Mouse (Mus musculus) neural tube, embryonic 13.5 days (tissue): ENCODE measurements at regions not wholly inside any gene's neighbourhood (a gene's known extent, or its start where the extent isn't known, plus 50 kb on each side); places are given as distances from the start of the nearest gene placed in this dataset.

Experiments
- ATAC-seq: fragments of 200-750 bp; cut with Nextera tagmentation; 2 replicates; pipeline ENCODE4 v1.8.0; 2017; ENCODE audit warnings: low read depth, mild to moderate bottlenecking, moderate TSS enrichment, moderate library complexity
- H3K27ac ChIP-seq: fragments of 300-500 bp; sonication (generic); replicated peaks from 2 replicates; pipeline ENCODE4 v1.5.1; 2015; ENCODE audit warnings: moderate library complexity, mild to moderate bottlenecking, inconsistent platforms
- H3K27me3 ChIP-seq: fragments of 300-500 bp; sonication (generic); 2 replicates; pipeline ENCODE4 v1.6.1; 2015; ENCODE audit warnings: mild to moderate bottlenecking, inconsistent platforms
- H3K36me3 ChIP-seq: fragments of 300-500 bp; sonication (generic); 2 replicates; pipeline ENCODE4 v1.6.1; 2015; ENCODE audit warnings: mild to moderate bottlenecking, inconsistent platforms
- H3K4me1 ChIP-seq: fragments of 300-500 bp; sonication (generic); replicated peaks from 2 replicates; pipeline ENCODE4 v1.6.1; 2015; ENCODE audit warnings: inconsistent platforms
- H3K4me2 ChIP-seq: fragments of 300-500 bp; sonication (generic); 2 replicates; pipeline ENCODE4 v1.6.1; 2015; ENCODE audit warnings: inconsistent platforms, mild to moderate bottlenecking, moderate library complexity
- H3K4me3 ChIP-seq: fragments of 300-500 bp; sonication (generic); 2 replicates; pipeline ENCODE4 v1.5.1; 2015; ENCODE audit warnings: mild to moderate bottlenecking, inconsistent platforms
- H3K9ac ChIP-seq: fragments of 300-500 bp; sonication (generic); 2 replicates; pipeline ENCODE4 v1.6.1; 2015; ENCODE audit warnings: moderate library complexity, mild to moderate bottlenecking, inconsistent platforms
- H3K9me3 ChIP-seq: fragments of 300-500 bp; sonication (generic); 2 replicates; pipeline ENCODE4 v1.6.1; 2016; ENCODE audit warnings: inconsistent platforms
- WGBS: fragments of 180-500 bp; shearing (Covaris S2); methylation state at CpG from one replicate; pipeline ENCODE4 v1.1.7; 2015; 5-methylcytosine and 5-hydroxymethylcytosine counted together

- Histone ChIP-seq H3K4me3 (no peak overlapping the region), H3K9ac (no peak overlapping the region), H3K27ac (no peak overlapping the region), H3K9me3 (no peaks in the 10 kb centered on the region), H3K4me1 (no peaks in the 10 kb centered on the region), H3K4me2 (no peak overlapping the region), H3K27me3 (no peaks in the 10 kb centered on the region), H3K36me3 (no peaks in the 10 kb centered on the region)
- no peak for ATAC-seq
- WGBS, result 77% methylated on average over 6 of the region's 6 CpGs
Measured at GRCm38 (mm10) chr9:113021866-113022645, 686.0 kb downstream of the Pdcd6ip start.

GRCm38 (mm10) chr9:113019576-113019975 is 688.5 kb downstream of the Pdcd6ip start:
- ATAC-seq, result no peak
- H3K4me1 ChIP-seq, result no peaks in the 10 kb centered on the region
- no peak overlapping the region for H3K9ac ChIP-seq
- no peaks in the 10 kb centered on the region for H3K36me3 ChIP-seq
- H3K4me2 ChIP-seq, result no peak overlapping the region
- H3K9me3 ChIP-seq, result no peaks in the 10 kb centered on the region
- H3K27ac ChIP-seq, result no peak overlapping the region
- H3K27me3 ChIP-seq, result no peaks in the 10 kb centered on the region
- 57% methylated on average over 6 of the region's 6 CpGs for WGBS
- H3K4me3 ChIP-seq, result no peak overlapping the region

- Histone ChIP-seq H3K9ac (no peak overlapping the region), H3K4me3 (no peak overlapping the region), H3K4me2 (no peak overlapping the region), H3K36me3 (no peaks in the 10 kb centered on the region), H3K4me1 (no peaks in the 10 kb centered on the region), H3K27ac (no peak overlapping the region), H3K27me3 (no peaks in the 10 kb centered on the region), H3K9me3 (no peaks in the 10 kb centered on the region)
- ATAC-seq, result no peak
- 81% methylated on average over 4 of the region's 4 CpGs for WGBS
Measured at GRCm38 (mm10) chr9:113008106-113008505, 700.0 kb downstream of the Pdcd6ip start.

GRCm38 (mm10) chr9:112996204-112996603 is 711.9 kb downstream of the Pdcd6ip start:
- H3K27ac ChIP-seq, result no peak overlapping the region
- H3K36me3 ChIP-seq, result no peaks in the 10 kb centered on the region
- H3K9me3 ChIP-seq, result no peaks in the 10 kb centered on the region
- no peak overlapping the region for H3K9ac ChIP-seq
- H3K4me2 ChIP-seq, result no peak overlapping the region
- H3K4me3 ChIP-seq, result no peak overlapping the region
- ATAC-seq, result no peak
- H3K27me3 ChIP-seq, result no peaks in the 10 kb centered on the region
- 87% methylated on average over 1 of the region's 1 CpGs for WGBS
- no peaks in the 10 kb centered on the region for H3K4me1 ChIP-seq

- peak; percentile 40; the same call in 1 of the 2 replicates for ATAC-seq
- no peak overlapping the region for H3K9ac ChIP-seq
- H3K4me3 ChIP-seq, result no peak overlapping the region
- H3K36me3 ChIP-seq, result no peaks in the 10 kb centered on the region
- no peaks in the 10 kb centered on the region for H3K27me3 ChIP-seq
- no peak overlapping the region for H3K4me2 ChIP-seq
- WGBS, result 77% methylated on average over 4 of the region's 4 CpGs
- H3K4me1 ChIP-seq, result no peaks in the 10 kb centered on the region
- no peaks in the 10 kb centered on the region for H3K9me3 ChIP-seq
- H3K27ac ChIP-seq, result peak overlapping the region; percentile 10; the same call in 1 of the 2 replicates
Measured at GRCm38 (mm10) chr9:112994774-112995173, 713.3 kb downstream of the Pdcd6ip start.

- WGBS, result 76% methylated on average over 2 of the region's 2 CpGs
- Histone ChIP-seq H3K9ac (no peak overlapping the region), H3K4me1 (no peaks in the 10 kb centered on the region), H3K4me3 (no peak overlapping the region), H3K27me3 (no peaks in the 10 kb centered on the region), H3K36me3 (no peaks in the 10 kb centered on the region), H3K9me3 (no peaks in the 10 kb centered on the region), H3K27ac (no peak overlapping the region), H3K4me2 (no peak overlapping the region)
- no peak for ATAC-seq
Measured at GRCm38 (mm10) chr9:112993627-112994026, 714.4 kb downstream of the Pdcd6ip start.

- Histone ChIP-seq H3K9me3 (no peaks in the 10 kb centered on the region), H3K4me1 (no peaks in the 10 kb centered on the region), H3K36me3 (no peaks in the 10 kb centered on the region), H3K27me3 (no peaks in the 10 kb centered on the region), H3K4me2 (no peak overlapping the region), H3K9ac (no peak overlapping the region), H3K27ac (no peak overlapping the region), H3K4me3 (no peak overlapping the region)
- ATAC-seq, result no peak
- 33% methylated on average over 3 of the region's 3 CpGs for WGBS
Measured at GRCm38 (mm10) chr9:112992937-112993336, 715.1 kb downstream of the Pdcd6ip start.

GRCm38 (mm10) chr9:112983353-112983752 is 724.7 kb downstream of the Pdcd6ip start:
- ATAC-seq, result no peak
- 90% methylated on average over 6 of the region's 6 CpGs for WGBS

GRCm38 (mm10) chr9:112951567-112951966 is 715.8 kb upstream of the Arpp21 start:
- Histone ChIP-seq H3K27me3 (no peaks in the 10 kb centered on the region), H3K36me3 (no peaks in the 10 kb centered on the region), H3K9me3 (no peaks in the 10 kb centered on the region), H3K9ac (no peak overlapping the region), H3K27ac (no peak overlapping the region), H3K4me2 (no peak overlapping the region), H3K4me1 (no peaks in the 10 kb centered on the region), H3K4me3 (no peak overlapping the region)
- 81% methylated on average over 1 of the region's 1 CpGs for WGBS
- ATAC-seq, result no peak

More at GRCm38 (mm10) chr9:112983353-112983752, 724.7 kb downstream of the Pdcd6ip start:
- no peaks in the 10 kb centered on the region for H3K9me3 ChIP-seq
- no peak overlapping the region for H3K9ac ChIP-seq
- H3K36me3 ChIP-seq, result no peaks in the 10 kb centered on the region
- H3K27me3 ChIP-seq, result no peaks in the 10 kb centered on the region
- H3K4me1 ChIP-seq, result no peaks in the 10 kb centered on the region
- no peak overlapping the region for H3K4me2 ChIP-seq
- no peak overlapping the region for H3K4me3 ChIP-seq
- no peak overlapping the region for H3K27ac ChIP-seq

- no peaks in the 10 kb centered on the region for H3K36me3 ChIP-seq
- ATAC-seq, result no peak
- H3K4me3 ChIP-seq, result no peak overlapping the region
- no peak overlapping the region for H3K9ac ChIP-seq
- H3K9me3 ChIP-seq, result no peaks in the 10 kb centered on the region
- H3K27me3 ChIP-seq, result no peaks in the 10 kb centered on the region
- no peak overlapping the region for H3K27ac ChIP-seq
- no peaks in the 10 kb centered on the region for H3K4me1 ChIP-seq
- no peak overlapping the region for H3K4me2 ChIP-seq
- WGBS, result 81% methylated on average over 2 of the region's 2 CpGs
Measured at GRCm38 (mm10) chr9:112950056-112950455, 714.3 kb upstream of the Arpp21 start.

GRCm38 (mm10) chr9:112938781-112939180 is 703.0 kb upstream of the Arpp21 start:
- Histone ChIP-seq H3K4me1 (no peaks in the 10 kb centered on the region), H3K9me3 (no peaks in the 10 kb centered on the region), H3K4me3 (no peak overlapping the region), H3K36me3 (no peaks in the 10 kb centered on the region), H3K9ac (no peak overlapping the region), H3K4me2 (no peak overlapping the region), H3K27ac (no peak overlapping the region), H3K27me3 (no peaks in the 10 kb centered on the region)
- no peak for ATAC-seq

- Histone ChIP-seq H3K27me3 (no peaks in the 10 kb centered on the region), H3K4me3 (no peak overlapping the region), H3K4me2 (no peak overlapping the region), H3K9ac (no peak overlapping the region), H3K27ac (no peak overlapping the region), H3K9me3 (no peaks in the 10 kb centered on the region), H3K36me3 (no peaks in the 10 kb centered on the region), H3K4me1 (no peaks in the 10 kb centered on the region)
- no peak for ATAC-seq
- WGBS, result 78% methylated on average over 6 of the region's 6 CpGs
Measured at GRCm38 (mm10) chr9:112909311-112910101, 673.8 kb upstream of the Arpp21 start.
